15 mouse cellular contexts compared by ENCODE assay signal in genomic region chr19:10720524-10720923, GRCm38 (mm10). TPM values are rescaled to one million over a fixed set of nuclear protein-coding genes. Genes with fewer than 3 reads are reported as not detected.
DNase-seq lines count a peak whose midpoint lies in the region; ATAC-seq and TF ChIP-seq lines count a peak whose summit lies in the region.
"Had no signal": no experiment of that assay in that cellular context is flagged by ENCODE, and none has a peak within 500 bp of the region (broad histone marks: within the 10 kb centered on the region; RNA-seq: fewer than 3 reads in every experiment).

No protein-coding gene starts in this region.

- H3K9me3 ChIP-seq in heart, embryonic 11.5 days (replicated peaks; ENCODE audit: control insufficient read depth, low read length), result no peaks in the 10 kb centered on the region
- H3K9me3 ChIP-seq in limb, embryonic 10.5 days (replicated peaks), result no peaks in the 10 kb centered on the region
- H3K9me3 ChIP-seq: liver, embryonic 13.5 days had no signal

- no peak for ATAC-seq in heart, embryonic 11.5 days (replicated peaks; ENCODE audit: insufficient number of reproducible peaks, low FRiP score, low TSS enrichment)

- intact Hi-C loops in heart, adult 2 months (cut with DNase I), result no loop called here
- intact Hi-C loops in left cerebral cortex, postnatal 14 days (cut with DNase I), result no loop called here

- peaks cover 3% of the 10 kb centered on the region; the same call in 1 of the 2 replicates for H3K4me1 ChIP-seq in heart, adult 2 months (ENCODE audit: control insufficient read depth, insufficient read depth, low read length)
- peaks cover 17% of the 10 kb centered on the region for H3K4me1 ChIP-seq in heart, embryonic 11.5 days (ENCODE audit: control insufficient read depth, insufficient read depth, low read length)
- peaks cover 29% of the 10 kb centered on the region for H3K4me1 ChIP-seq in limb, embryonic 10.5 days

- TF ChIP-seq CTCF in heart, adult 2 months (IDR thresholded peaks at IDR 0.05), result no peak

- TF ChIP-seq EP300 in heart, adult 2 months (IDR thresholded peaks at IDR 0.05; ENCODE audit: insufficient read depth, low read depth, low read length), result no peak

- H3K4me2 ChIP-seq in heart, embryonic 11.5 days, result no peak overlapping the region
- H3K4me2 ChIP-seq: liver, embryonic 13.5 days had no signal

- peak overlapping the region; percentile 29; the same call in 1 of the 2 replicates for H3K4me3 ChIP-seq in heart, adult 2 months
- H3K4me3 ChIP-seq in heart, embryonic 11.5 days (ENCODE audit: low read depth, low read length), result no peak overlapping the region
- H3K4me3 ChIP-seq in limb, embryonic 10.5 days, result no peak overlapping the region
- H3K4me3 ChIP-seq: liver, embryonic 13.5 days had no signal

- no peaks in the 10 kb centered on the region for H3K27me3 ChIP-seq in heart, adult 2 months (ENCODE audit: control insufficient read depth, insufficient read depth, low read length)
- H3K27me3 ChIP-seq in heart, embryonic 11.5 days (ENCODE audit: control insufficient read depth, insufficient read depth, low read length), result peaks cover 2% of the 10 kb centered on the region; the same call in 1 of the 2 replicates
- H3K27me3 ChIP-seq in limb, embryonic 10.5 days (ENCODE audit: low read depth, poor library complexity, severe bottlenecking), result peaks cover 8% of the 10 kb centered on the region

- no peak for TF ChIP-seq POLR2A in heart, adult 2 months (IDR thresholded peaks at IDR 0.05; ENCODE audit: insufficient read depth, low read depth, low read length)

- H3K27ac ChIP-seq in heart, adult 2 months, result peak overlapping the region; percentile 59
- H3K27ac ChIP-seq in heart, embryonic 11.5 days (ENCODE audit: low read depth, low read length), result no peak overlapping the region
- peak overlapping the region; percentile 36 for H3K27ac ChIP-seq in limb, embryonic 10.5 days
- H3K27ac ChIP-seq: liver, embryonic 13.5 days had no signal

- 35% methylated on average over 3 of the region's 3 CpGs for WGBS in heart, adult 2 months
- WGBS in heart, embryonic 11.5 days (ENCODE audit: insufficient replicate concordance), result 27% methylated on average over 3 of the region's 3 CpGs
- 18% methylated on average over 3 of the region's 3 CpGs for WGBS in limb, embryonic 10.5 days

- no peak overlapping the region for H3K9ac ChIP-seq in heart, adult 2 months (ENCODE audit: low read depth, low read length)
- H3K9ac ChIP-seq in heart, embryonic 11.5 days (ENCODE audit: low read depth, low read length), result no peak overlapping the region
- H3K9ac ChIP-seq: liver, embryonic 13.5 days had no signal

- no peaks in the 10 kb centered on the region for H3K36me3 ChIP-seq in heart, adult 2 months (ENCODE audit: control insufficient read depth, insufficient read depth, low read length)
- no peaks in the 10 kb centered on the region for H3K36me3 ChIP-seq in heart, embryonic 11.5 days (ENCODE audit: control insufficient read depth, insufficient read depth, low read length)
- H3K36me3 ChIP-seq in limb, embryonic 10.5 days, result no peaks in the 10 kb centered on the region
- H3K36me3 ChIP-seq: liver, embryonic 13.5 days had no signal

- DNase-seq in heart, adult 2 months, result no peak
- DNase-seq in retina, embryonic 14.5 days (ENCODE audit: low spot score), result peak; percentile 12
- DNase-seq in retina, postnatal 1 day, result no peak
- no peak for DNase-seq in limb, embryonic 10.5 days (ENCODE audit: low spot score)
- DNase-seq in left cerebral cortex, postnatal 14 days (ENCODE audit: low spot score in 2 of 2), result no peak
- no peak for DNase-seq in MN1 (ENCODE audit: low spot score)
- DNase-seq: heart, postnatal 4 days; kidney, adult 18-20 months; liver, embryonic 13.5 days; lung, postnatal 10 days had no signal

- H3K79me2 ChIP-seq in heart, adult 2 months (replicated peaks; ENCODE audit: control insufficient read depth, insufficient read depth, low read length), result no peaks in the 10 kb centered on the region

RNA-seq across cellular contexts. Expression of gene Cd5, which starts 18.3 kb away (rescaled TPM):
- total RNA-seq in heart, adult 2 months (2021), result under 1 TPM; 0.11 to 0.26 TPM
- polyA plus RNA-seq in heart, adult 2 months (2012; rRNA removed), result 0.35 and 0.80 TPM in 2 replicates
- polyA plus RNA-seq in heart, embryonic 11.5 days (2014; fragmentation: Nextera tagmentation; extraction: Ambion mirVana), result 0.39 and 0.72 TPM in 2 replicates
- polyA plus RNA-seq in limb, embryonic 10.5 days (2016; fragmentation: Nextera tagmentation; extraction: Ambion mirVana), result 0.06 and 0.26 TPM in 2 replicates
- total RNA-seq in left cerebral cortex, postnatal 14 days (2021), result under 1 TPM; 0.17 to 0.22 TPM
- total RNA-seq: common myeloid progenitor, adult 5-6 weeks; gastrocnemius, adult 18-20 months had no signal
- polyA plus RNA-seq: liver, embryonic 13.5 days had no signal

RNA-seq across cellular contexts. Expression of gene Vps37c, which starts 32.0 kb away (rescaled TPM):
- 10 to 100 TPM; 18.6 to 20.7 TPM for total RNA-seq in heart, adult 2 months (2021)
- polyA plus RNA-seq in heart, adult 2 months (2012; rRNA removed), result 23.7 and 24.6 TPM in 2 replicates
- polyA plus RNA-seq in heart, embryonic 11.5 days (2014; fragmentation: Nextera tagmentation; extraction: Ambion mirVana), result 21.9 and 22.5 TPM in 2 replicates
- polyA plus RNA-seq in limb, embryonic 10.5 days (2016; fragmentation: Nextera tagmentation; extraction: Ambion mirVana), result 34.3 and 37.7 TPM in 2 replicates
- 10 to 100 TPM; 29.3 to 32.5 TPM for total RNA-seq in left cerebral cortex, postnatal 14 days (2021)

RNA-seq across cellular contexts. Expression of gene Pga5, which starts 42.7 kb away (rescaled TPM):
- total RNA-seq in heart, adult 2 months (2021), result not detected
- polyA plus RNA-seq in heart, adult 2 months (2012; rRNA removed), result not detected in 2 replicates
- polyA plus RNA-seq in heart, embryonic 11.5 days (2014; fragmentation: Nextera tagmentation; extraction: Ambion mirVana), result not detected in 2 replicates
- polyA plus RNA-seq in limb, embryonic 10.5 days (2016; fragmentation: Nextera tagmentation; extraction: Ambion mirVana), result not detected in 2 replicates
- not detected for total RNA-seq in left cerebral cortex, postnatal 14 days (2021)
- total RNA-seq: common myeloid progenitor, adult 5-6 weeks; gastrocnemius, adult 18-20 months; heart, postnatal 4 days; left cerebral cortex, adult 18-20 months; monocyte, adult 5-6 weeks had no signal
- polyA plus RNA-seq: liver, embryonic 13.5 days had no signal
